Mouse (Mus musculus): ENCODE results near the gene Pde4a. TPM values are rescaled to one million over a fixed set of nuclear protein-coding genes. Genes with fewer than 3 reads are reported as not detected.
A peak's percentile ranks its signal among the peaks of the same experiment; 100 is the strongest.

The Pde4a gene
- total RNA-seq (2012; rRNA removed) (4.1 and 4.8 TPM in 2 replicates), total RNA-seq (2014; rRNA removed) (1.2 and 1.7 TPM in 2 replicates), polyA plus RNA-seq (2012; ENCODE audit: insufficient read length, low read depth) (7.2 and 7.6 TPM in 2 replicates)

- H3K4me1 ChIP-seq (ENCODE audit: control insufficient read depth in 1 of 2, insufficient read depth in 2 of 2), result peaks cover 21 to 54% of the 10 kb centered on the region in 2 experiments
- H3K27me3 ChIP-seq (replicated peaks), result no peaks in the 10 kb centered on the region
- in situ Hi-C loops (cut with MboI; ENCODE audit: low pct_ligation_motif_present, low pct_unique_long_range_greater_than_20kb, low sequenced_read_pairs), result no loop called here
- TF ChIP-seq JUN (IDR thresholded peaks at IDR 0.05; ENCODE audit: insufficient read depth, low read depth, low read length) (no peak), MAFK (IDR thresholded peaks at IDR 0.05; ENCODE audit: insufficient replicate concordance, low read length) (no peak)
- H3K9ac ChIP-seq (ENCODE audit: insufficient read depth, low read depth), result no peak within 1 kb of the TSS
- H3K36me3 ChIP-seq (replicated peaks in 1 of 2; ENCODE audit: control insufficient read depth in 1 of 2, insufficient read depth in 1 of 2, low read length in 1 of 2), result peaks cover 0 to 21% of the 10 kb centered on the region in 2 experiments
- H3K27ac ChIP-seq (ENCODE audit: insufficient read depth, low read depth), result no peak within 1 kb of the TSS
- H3K79me2 ChIP-seq (replicated peaks; ENCODE audit: control insufficient read depth, extremely low read depth, insufficient read depth, poor library complexity, severe bottlenecking), result no peaks in the 10 kb centered on the region
- DNase-seq (ENCODE audit: extremely low read depth), result no peak
- 0 out of 2 replicates have a peak within 1 kb of the TSS, but pooled peaks have one; percentile 2 for H3K4me2 ChIP-seq (ENCODE audit: insufficient read depth, low read depth, poor library complexity, severe bottlenecking)
- H3K4me3 ChIP-seq (replicated peaks in 1 of 3; ENCODE audit: low read depth in 2 of 3, low read length in 2 of 3, poor library complexity in 1 of 3), result no peak within 1 kb of the TSS
- H3K9me3 ChIP-seq (replicated peaks; ENCODE audit: low read length), result peaks cover 12% of the 10 kb centered on the region
- dilution Hi-C loops (cut with MboI; ENCODE audit: extremely low pct_ligation_motif_present, extremely low pct_unique_long_range_greater_than_20kb, low sequenced_read_pairs), result no loop called here
These were observed at the start of gene Pde4a for GRCm38 (mm10) chr9:21165041-21165951. Gene Pde4a (plus strand): TSS chr9:21165714.

- TF ChIP-seq IRF4 (IDR thresholded peaks at IDR 0.05; ENCODE audit: low read depth, low read length) (no peak), POLR2A (IDR thresholded peaks at IDR 0.05; ENCODE audit: low read depth, low read length) (no peak), BHLHE40 (IDR thresholded peaks at IDR 0.05; ENCODE audit: low read depth, low read length) (no peak), NRF1 (IDR thresholded peaks at IDR 0.05; ENCODE audit: low read depth, low read length) (no peak), ZNF384 (IDR thresholded peaks at IDR 0.05; ENCODE audit: low read depth, low read length) (no peak), GABPA (IDR thresholded peaks at IDR 0.05; ENCODE audit: insufficient replicate concordance, low read depth, low read length) (no peak), ZMIZ1 (IDR thresholded peaks at IDR 0.05; ENCODE audit: low read depth, low read length) (no peak), ZKSCAN1 (IDR thresholded peaks at IDR 0.05; ENCODE audit: borderline replicate concordance, low read depth, low read length) (no peak), MXI1 (IDR thresholded peaks at IDR 0.05; ENCODE audit: low read depth, low read length) (no peak), E2F4 (IDR thresholded peaks at IDR 0.05; ENCODE audit: insufficient replicate concordance, low read depth, low read length) (no peak), HCFC1 (IDR thresholded peaks at IDR 0.05; ENCODE audit: low read depth, low read length) (no peak), ELF1 (IDR thresholded peaks at IDR 0.05; ENCODE audit: low read depth, low read length) (no peak), PAX5 (IDR thresholded peaks at IDR 0.05; ENCODE audit: low read length) (no peak), MEF2A (IDR thresholded peaks at IDR 0.05; ENCODE audit: borderline replicate concordance, low read depth, low read length) (no peak), RCOR1 (conservative IDR thresholded peaks at IDR 0.05; ENCODE audit: low read depth, low read length) (no peak), EP300 (IDR thresholded peaks at IDR 0.05; ENCODE audit: low read length) (no peak), SMC3 (IDR thresholded peaks at IDR 0.05; ENCODE audit: low read depth, low read length) (no peak), NELFE (IDR thresholded peaks at IDR 0.05; ENCODE audit: low read depth, low read length) (no peak)
- H3K4me1 ChIP-seq (ENCODE audit: control insufficient read depth in 1 of 2, insufficient read depth in 2 of 2), result 0 out of 4 replicates have a peak, but pooled peaks cover 0 to 5% of the 10 kb centered on the region in 2 experiments
- in situ Hi-C loops (cut with MboI; ENCODE audit: low pct_ligation_motif_present, low pct_unique_long_range_greater_than_20kb, low sequenced_read_pairs), result no loop called here
These were observed 48.4 kb upstream of the Pde4a start for GRCm38 (mm10) chr9:21117073-21117472.

More at GRCm38 (mm10) chr9:21117073-21117472, 48.4 kb upstream of the Pde4a start:
- H3K27ac ChIP-seq (ENCODE audit: insufficient read depth, low read depth), result no peak overlapping the region; the same call in 1 of the 2 replicates
- H3K9ac ChIP-seq (ENCODE audit: insufficient read depth, low read depth), result no peak overlapping the region
- DNase-seq (ENCODE audit: extremely low read depth), result no peak
- no peaks in the 10 kb centered on the region for H3K79me2 ChIP-seq (replicated peaks; ENCODE audit: control insufficient read depth, extremely low read depth, insufficient read depth, poor library complexity, severe bottlenecking)
- no peaks in the 10 kb centered on the region for H3K9me3 ChIP-seq (replicated peaks; ENCODE audit: low read length)
- no peaks in the 10 kb centered on the region for H3K27me3 ChIP-seq (replicated peaks)
- no peak overlapping the region for H3K4me2 ChIP-seq (ENCODE audit: insufficient read depth, low read depth, poor library complexity, severe bottlenecking)
- H3K4me3 ChIP-seq (replicated peaks in 1 of 3; ENCODE audit: low read depth in 2 of 3, low read length in 2 of 3, poor library complexity in 1 of 3), result no peak overlapping the region
- H3K36me3 ChIP-seq (replicated peaks in 1 of 2; ENCODE audit: control insufficient read depth in 1 of 2, insufficient read depth in 1 of 2, low read length in 1 of 2), result peaks cover 77 to 81% of the 10 kb centered on the region in 2 experiments
- dilution Hi-C loops (cut with MboI; ENCODE audit: extremely low pct_ligation_motif_present, extremely low pct_unique_long_range_greater_than_20kb, low sequenced_read_pairs), result no loop called here

All from CH12.LX (cell line).